Mouse (Mus musculus) midbrain, embryonic 11.5 days (tissue): ENCODE results near the gene Cxcl5. TPM values are rescaled to one million over a fixed set of nuclear protein-coding genes. Genes with fewer than 3 reads are reported as not detected.
A peak's percentile ranks its signal among the peaks of the same experiment; 100 is the strongest.

Experiments used
- ATAC-seq: fragments of 200-750 bp; cut with Nextera tagmentation; 2 replicates; pipeline ENCODE4 v1.8.0; 2017; ENCODE audit warnings: moderate TSS enrichment, moderate library complexity; ENCODE audit not compliant: low FRiP score
- DNase-seq: peaks from one replicate; pipeline ENCODE4 v3.0.0; 2015; ENCODE audit warnings: low spot score; ENCODE audit errors: missing footprints
- H3K27ac ChIP-seq: fragments of 300-500 bp; sonication (generic); 2 replicates; pipeline ENCODE4 v1.5.1; 2014; ENCODE audit warnings: low read depth, low read length
- H3K27me3 ChIP-seq: fragments of 300-500 bp; sonication (generic); 2 replicates; pipeline ENCODE4 v1.6.1; 2014; ENCODE audit warnings: mild to moderate bottlenecking, low read length, moderate library complexity, mixed read lengths; ENCODE audit not compliant: control insufficient read depth, insufficient read depth
- H3K36me3 ChIP-seq: fragments of 300-500 bp; sonication (generic); 2 replicates; pipeline ENCODE4 v1.6.1; 2014; ENCODE audit warnings: mild to moderate bottlenecking, low read length, moderate library complexity, mixed read lengths; ENCODE audit not compliant: control insufficient read depth, insufficient read depth
- H3K4me1 ChIP-seq: fragments of 300-500 bp; sonication (generic); 2 replicates; pipeline ENCODE4 v1.6.1; 2014; ENCODE audit warnings: low read length; ENCODE audit not compliant: control insufficient read depth, insufficient read depth
- H3K4me2 ChIP-seq: fragments of 300-500 bp; sonication (generic); 2 replicates; pipeline ENCODE4 v1.6.1; 2014; ENCODE audit warnings: mild to moderate bottlenecking, moderate library complexity
- H3K4me3 ChIP-seq: fragments of 300-500 bp; sonication (generic); 2 replicates; pipeline ENCODE4 v1.5.1; 2014; ENCODE audit warnings: low read depth, low read length
- H3K9ac ChIP-seq: fragments of 300-500 bp; sonication (generic); 2 replicates; pipeline ENCODE4 v1.6.1; 2014; ENCODE audit warnings: low read length
- H3K9me3 ChIP-seq: fragments of 300-500 bp; sonication (generic); 2 replicates; pipeline ENCODE4 v1.6.1; 2016; ENCODE audit warnings: low read length; ENCODE audit not compliant: control insufficient read depth
- WGBS: fragments of 180-500 bp; shearing (Covaris S2); extraction: QIAGEN DNeasy Blood & Tissue Kit; methylation state at CpG from one replicate; pipeline ENCODE4 v1.1.7; 2014; 5-methylcytosine and 5-hydroxymethylcytosine counted together
- polyA plus RNA-seq: library from polyadenylated mRNA; unstranded; fragments of >200 nt; fragmentation: Nextera tagmentation; extraction: Ambion mirVana; gene quantifications from 2 replicates; pipeline ENCODE4 v1.2.1, GENCODE M21; 2014

Gene Cxcl5
- polyA plus RNA-seq, 1 experiment from 2014 or later = 0.11 TPM

DNA sequence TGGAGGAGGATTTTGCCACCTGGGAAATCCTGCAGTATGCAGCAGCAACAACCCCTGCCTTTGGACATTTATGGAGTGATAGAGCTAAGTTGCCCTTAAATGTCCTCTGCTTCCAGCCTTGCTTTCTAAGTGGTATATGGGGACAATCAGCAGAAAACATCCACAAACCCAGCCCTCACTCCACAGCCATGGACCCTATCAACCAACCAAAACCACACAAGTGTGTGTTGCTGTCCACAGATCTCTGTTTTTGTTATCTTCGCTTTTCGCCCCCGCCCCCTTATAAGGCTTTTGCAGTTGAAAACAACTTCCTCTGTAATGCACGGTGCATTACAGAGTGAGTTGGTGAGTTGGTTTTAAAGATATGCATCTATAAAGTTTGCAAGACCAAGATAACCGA lies 16.4 kb downstream of the Cxcl5 start:
- Histone ChIP-seq H3K9ac (no peak overlapping the region), H3K9me3 (no peaks in the 10 kb centered on the region), H3K4me1 (no peaks in the 10 kb centered on the region), H3K27ac (no peak overlapping the region), H3K4me2 (no peak overlapping the region), H3K4me3 (no peak overlapping the region), H3K36me3 (no peaks in the 10 kb centered on the region), H3K27me3 (no peaks in the 10 kb centered on the region)
- DNase-seq (no peak), ATAC-seq (no peak)
- 92% methylated on average over 5 of the region's 5 CpGs for WGBS

DNA sequence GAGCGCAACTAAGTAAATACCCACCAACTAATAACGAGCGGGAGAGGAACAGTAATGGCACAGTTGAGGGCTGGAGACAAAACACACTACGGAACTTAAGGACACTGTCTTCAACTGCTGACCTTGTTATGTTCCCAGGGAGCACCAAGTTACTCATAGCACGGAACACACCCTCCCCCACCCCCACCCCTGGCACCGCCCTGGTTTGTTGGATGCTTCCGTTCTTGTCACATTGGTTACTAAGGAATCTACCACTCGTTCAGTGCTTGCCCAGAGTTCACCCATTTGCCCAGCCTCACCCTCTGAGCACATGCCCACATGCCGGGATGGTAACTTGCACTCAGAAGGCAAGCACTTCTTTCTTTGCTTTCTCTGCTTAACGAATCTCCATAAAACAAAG lies 18.5 kb downstream of the Cxcl5 start:
- H3K4me1 ChIP-seq = no peaks in the 10 kb centered on the region
- 80% methylated on average over 10 of the region's 10 CpGs for WGBS
- H3K27me3 ChIP-seq = no peaks in the 10 kb centered on the region
- H3K9me3 ChIP-seq = no peaks in the 10 kb centered on the region
- H3K9ac ChIP-seq = no peak overlapping the region
- ATAC-seq (no peak), DNase-seq (no peak)
- no peak overlapping the region for H3K27ac ChIP-seq
- no peak overlapping the region for H3K4me3 ChIP-seq
- H3K4me2 ChIP-seq = no peak overlapping the region
- no peaks in the 10 kb centered on the region for H3K36me3 ChIP-seq

DNA sequence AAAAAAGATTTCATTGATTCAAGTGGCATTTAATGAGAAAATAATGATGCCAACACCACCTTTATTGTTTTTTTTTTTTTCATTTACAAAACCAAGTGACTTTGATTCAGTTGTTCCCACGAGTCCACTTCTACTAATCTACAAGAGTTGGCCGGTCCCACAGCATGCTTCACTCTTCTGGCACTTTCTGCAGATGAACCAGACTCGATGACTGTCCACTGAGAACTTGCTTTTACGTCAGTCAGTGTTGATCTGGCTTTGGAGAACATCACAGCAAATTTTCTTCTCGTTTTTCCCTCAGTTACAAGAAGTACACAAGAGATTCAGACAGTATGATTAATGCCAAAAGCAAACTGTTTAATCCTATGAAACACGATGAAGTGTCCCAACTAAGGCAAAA lies 19.7 kb downstream of the Cxcl5 start:
- no peak for ATAC-seq
- WGBS = 81% methylated on average over 6 of the region's 6 CpGs
- H3K4me2 ChIP-seq = no peak overlapping the region

DNA sequence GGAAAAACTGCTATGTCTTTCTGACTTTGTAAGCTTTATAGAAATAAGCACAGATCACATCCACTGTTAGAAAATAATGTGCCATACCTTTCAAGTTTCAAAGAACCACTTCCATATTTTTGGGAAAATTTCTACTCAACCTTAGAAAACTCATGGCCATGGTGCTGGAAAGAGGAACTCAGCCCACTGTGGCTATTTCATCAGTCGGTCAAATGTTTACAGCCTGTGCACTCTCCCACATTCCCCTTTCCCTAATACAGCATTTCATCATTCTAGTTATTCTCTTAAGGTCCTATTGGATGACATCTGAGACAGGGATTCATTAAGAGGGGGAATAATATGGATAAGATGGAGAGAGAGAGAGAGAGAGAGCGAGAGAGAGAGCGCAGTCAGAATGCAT lies 24.5 kb downstream of the Cxcl5 start:
- Histone ChIP-seq H3K4me3 (no peak overlapping the region), H3K4me2 (no peak overlapping the region), H3K27ac (no peak overlapping the region), H3K36me3 (no peaks in the 10 kb centered on the region), H3K4me1 (peaks cover 2% of the 10 kb centered on the region), H3K9ac (no peak overlapping the region), H3K9me3 (no peaks in the 10 kb centered on the region), H3K27me3 (no peaks in the 10 kb centered on the region)
- DNase-seq (no peak), ATAC-seq (no peak)
- whole genome bisulfite sequencing = 94% methylated on average over 3 of the region's 3 CpGs

More for the DNA sequence above, 19.7 kb downstream of the Cxcl5 start:
- H3K4me3 ChIP-seq = no peak overlapping the region
- no peaks in the 10 kb centered on the region for H3K9me3 ChIP-seq
- no peak overlapping the region for H3K27ac ChIP-seq
- DNase-seq = no peak
- no peak overlapping the region for H3K9ac ChIP-seq
- H3K36me3 ChIP-seq = no peaks in the 10 kb centered on the region
- H3K4me1 ChIP-seq = no peaks in the 10 kb centered on the region
- no peaks in the 10 kb centered on the region for H3K27me3 ChIP-seq

DNA sequence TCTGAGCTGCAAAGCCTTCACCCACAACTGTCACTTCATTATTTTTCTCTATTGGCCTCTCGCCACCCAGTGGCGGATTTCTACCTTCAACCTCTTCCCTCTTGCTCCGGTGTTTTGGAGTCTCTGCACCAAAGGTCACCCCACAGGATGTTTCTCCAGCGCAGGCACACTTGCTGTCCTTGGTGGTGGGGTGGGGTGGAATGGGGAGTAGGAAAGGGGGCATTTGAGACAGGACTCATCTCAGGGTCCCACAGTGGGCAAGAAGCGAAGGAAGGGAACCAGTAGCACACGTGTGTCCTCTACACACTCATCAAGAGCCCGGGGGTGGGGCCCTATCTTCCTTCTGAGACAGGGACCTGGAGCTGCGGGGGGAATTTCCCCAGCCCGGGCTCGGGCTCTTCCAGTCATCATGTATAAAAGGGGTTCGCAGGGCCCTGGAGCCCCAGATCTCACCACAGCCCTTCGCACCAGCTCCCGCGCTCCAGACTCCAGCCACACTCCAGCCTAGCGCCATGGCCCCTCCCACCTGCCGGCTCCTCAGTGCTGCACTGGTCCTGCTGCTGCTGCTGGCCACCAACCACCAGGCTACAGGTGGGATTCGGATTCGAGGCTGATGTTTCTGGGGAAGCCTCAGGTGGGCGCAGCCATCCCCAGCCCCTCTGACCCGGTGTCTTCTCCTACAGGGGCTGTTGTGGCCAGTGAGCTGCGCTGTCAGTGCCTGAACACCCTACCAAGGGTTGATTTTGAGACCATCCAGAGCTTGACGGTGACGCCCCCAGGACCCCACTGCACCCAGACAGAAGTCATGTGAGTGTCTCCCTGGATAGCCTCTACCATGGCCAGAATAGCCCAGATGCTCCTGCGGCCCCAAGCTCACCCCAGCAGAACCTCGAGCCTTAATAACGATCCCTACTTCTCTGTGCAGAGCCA lies 26.8 kb downstream of the Cxcl5 start, which contains the start of gene Cxcl3:
Cxcl3 (plus strand) TSS at position 445 of the 930 bp plus-strand sequence.
- Histone ChIP-seq H3K27ac (no peak within 1 kb of the TSS), H3K4me2 (peak within 1 kb of the TSS; percentile 63), H3K36me3 (no peaks in the 10 kb centered on the region), H3K27me3 (no peaks in the 10 kb centered on the region), H3K4me1 (peaks cover 2% of the 10 kb centered on the region), H3K4me3 (peak within 1 kb of the TSS; percentile 29), H3K9me3 (no peaks in the 10 kb centered on the region), H3K9ac (peak within 1 kb of the TSS; percentile 43; the same call in 1 of the 2 replicates)
- 16% methylated on average over 25 of the region's 26 CpGs for WGBS
- ATAC-seq = peak; percentile 88
- DNase-seq = peak; percentile 88

DNA sequence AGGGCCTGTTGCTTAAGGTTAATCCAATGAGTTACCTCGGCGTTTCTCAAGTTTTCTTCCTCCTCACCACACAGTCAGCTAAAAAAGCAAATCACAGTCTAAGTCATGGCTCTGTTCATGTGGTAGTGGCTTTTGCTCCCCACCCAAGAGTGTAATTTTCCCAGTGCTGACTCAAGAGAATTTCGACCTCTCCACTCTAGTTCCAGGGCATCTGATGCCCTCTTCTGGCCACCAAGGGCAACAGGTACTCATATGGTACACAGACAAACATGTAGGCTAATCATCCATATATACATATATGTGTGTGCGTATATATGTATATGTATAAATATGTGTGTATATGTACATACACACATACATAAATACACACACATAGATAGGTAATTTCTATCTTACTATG lies 29.0 kb downstream of the Cxcl5 start:
- no peak overlapping the region for H3K9ac ChIP-seq
- H3K27ac ChIP-seq = no peak overlapping the region
- DNase-seq (no peak), ATAC-seq (no peak)
- WGBS = 72% methylated on average over 4 of the region's 4 CpGs
- H3K27me3 ChIP-seq = no peaks in the 10 kb centered on the region
- no peak overlapping the region for H3K4me3 ChIP-seq
- peaks cover 2% of the 10 kb centered on the region for H3K4me1 ChIP-seq
- H3K4me2 ChIP-seq = no peak overlapping the region
- H3K9me3 ChIP-seq = no peaks in the 10 kb centered on the region
- no peaks in the 10 kb centered on the region for H3K36me3 ChIP-seq

DNA sequence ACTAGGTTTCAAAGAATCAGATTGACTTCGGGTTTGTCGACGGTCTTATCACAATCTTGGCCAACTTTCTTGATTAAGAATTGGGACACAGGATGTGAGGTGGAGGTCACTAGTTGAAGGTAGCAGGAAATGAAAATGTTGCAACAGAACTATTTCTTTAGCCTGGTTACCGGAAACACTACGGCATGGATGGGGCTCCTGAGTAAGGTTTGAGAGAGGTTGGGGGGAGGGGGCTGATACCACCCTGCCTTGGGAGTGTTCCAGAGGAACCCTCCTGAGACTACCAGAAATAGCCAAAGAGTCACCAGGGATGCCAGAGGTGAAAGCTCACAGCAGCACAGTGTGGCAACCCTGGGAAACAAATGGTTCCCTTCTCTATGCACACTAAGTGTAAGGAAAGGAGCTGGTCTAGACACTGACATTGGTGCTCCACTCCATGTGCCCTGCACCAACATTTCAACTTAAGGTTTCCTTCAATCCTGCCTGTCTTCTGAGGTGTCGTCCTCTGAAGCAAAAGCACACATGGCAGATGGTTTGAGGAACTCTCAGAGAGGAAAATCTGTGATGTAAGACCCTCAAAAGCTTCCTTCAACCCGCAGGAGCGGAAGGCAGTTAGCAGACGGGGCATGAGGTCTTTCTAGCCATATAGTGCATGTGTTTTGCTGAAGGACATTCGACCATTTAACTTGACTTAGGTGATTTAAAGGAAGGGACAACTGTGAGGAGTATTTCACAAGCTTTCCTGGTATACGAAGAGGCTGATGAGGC lies 30.3 kb downstream of the Cxcl5 start:
- H3K4me3 ChIP-seq = no peak overlapping the region
- H3K9me3 ChIP-seq = no peaks in the 10 kb centered on the region
- H3K27ac ChIP-seq = no peak overlapping the region
- DNase-seq = no peak
- H3K4me2 ChIP-seq = no peak overlapping the region
- no peak for ATAC-seq
- no peak overlapping the region for H3K9ac ChIP-seq
- 86% methylated on average over 11 of the region's 11 CpGs for WGBS
- H3K27me3 ChIP-seq = no peaks in the 10 kb centered on the region
- H3K4me1 ChIP-seq = peaks cover 2% of the 10 kb centered on the region
- H3K36me3 ChIP-seq = no peaks in the 10 kb centered on the region

DNA sequence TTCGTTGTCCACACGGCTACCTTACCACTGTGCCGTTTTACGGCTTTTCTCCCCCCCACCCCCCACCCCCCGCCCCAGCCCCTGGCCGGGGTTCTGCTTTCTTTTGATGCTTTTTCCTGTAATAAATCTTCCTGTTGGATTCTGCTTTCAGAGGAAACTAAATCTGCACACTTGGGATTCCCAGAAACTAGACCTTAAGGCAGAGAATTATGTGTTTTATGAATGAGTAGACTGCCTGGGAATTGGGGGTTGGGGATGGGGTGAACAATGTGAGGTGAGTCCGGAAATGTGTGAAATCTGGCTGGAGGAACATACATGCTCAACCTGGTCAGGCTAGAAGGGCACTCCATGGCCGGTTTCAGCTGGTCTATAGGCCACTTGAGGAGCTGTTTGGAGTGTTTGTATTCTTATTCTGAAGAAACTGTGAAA lies 30.9 kb downstream of the Cxcl5 start:
- 92% methylated on average over 8 of the region's 8 CpGs for WGBS
- no peaks in the 10 kb centered on the region for H3K36me3 ChIP-seq
- ATAC-seq = no peak
- no peak overlapping the region for H3K4me3 ChIP-seq
- H3K27me3 ChIP-seq = no peaks in the 10 kb centered on the region
- H3K27ac ChIP-seq = no peak overlapping the region
- no peak overlapping the region for H3K9ac ChIP-seq
- H3K4me2 ChIP-seq = no peak overlapping the region
- H3K4me1 ChIP-seq = peaks cover 2% of the 10 kb centered on the region
- no peaks in the 10 kb centered on the region for H3K9me3 ChIP-seq
- DNase-seq = no peak

DNA sequence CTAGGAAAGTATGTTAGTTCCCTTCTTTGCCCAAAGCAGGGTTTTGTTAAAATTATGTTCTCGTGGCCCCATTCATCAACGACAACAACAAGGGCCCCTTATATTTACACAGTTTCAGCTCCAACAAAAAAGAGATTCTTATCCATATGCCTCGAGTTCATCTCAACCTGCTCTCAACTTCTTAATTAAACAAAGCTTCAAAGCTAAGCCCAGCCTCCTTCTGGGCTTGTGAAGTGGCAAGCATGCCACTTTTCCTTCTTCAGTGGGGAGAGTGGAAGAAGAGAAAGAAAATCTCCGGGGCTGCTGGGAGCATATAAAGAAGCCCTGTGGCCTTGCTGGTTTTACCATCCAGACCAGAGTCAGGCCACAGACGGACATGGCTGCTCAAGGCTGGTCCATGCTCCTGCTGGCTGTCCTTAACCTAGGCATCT lies 35.0 kb downstream of the Cxcl5 start, which contains the start of gene Cxcl15:
Cxcl15 (plus strand) TSS at position 340 of the 431 bp plus-strand sequence.
- no peak for DNase-seq
- H3K9ac ChIP-seq = no peak within 1 kb of the TSS
- H3K36me3 ChIP-seq = no peaks in the 10 kb centered on the region
- ATAC-seq = no peak
- no peaks in the 10 kb centered on the region for H3K4me1 ChIP-seq
- H3K27me3 ChIP-seq = no peaks in the 10 kb centered on the region
- no peaks in the 10 kb centered on the region for H3K9me3 ChIP-seq
- WGBS = 64% methylated on average over 5 of the region's 5 CpGs
- H3K4me3 ChIP-seq = no peak within 1 kb of the TSS
- no peak within 1 kb of the TSS for H3K27ac ChIP-seq
- no peak within 1 kb of the TSS for H3K4me2 ChIP-seq
